Mouse (Mus musculus): ENCODE data around the gene Ube2m. TPM values are rescaled to one million over a fixed set of nuclear protein-coding genes. Genes with fewer than 3 reads are reported as not detected.
A peak's percentile ranks its signal among the peaks of the same experiment; 100 is the strongest.

Gene Ube2m
- polyA plus RNA-seq, 1 experiment from 2014 or later, result 19.5 TPM

- WGBS, result 4% methylated on average over 2 of the region's 2 CpGs
- Histone ChIP-seq H3K27me3 (replicated peaks; ENCODE audit: control insufficient read depth, insufficient read depth, low read length) (peaks cover 34% of the 10 kb centered on the region), H3K4me1 (ENCODE audit: control insufficient read depth, insufficient read depth, low read length) (peaks cover 13% of the 10 kb centered on the region), H3K36me3 (ENCODE audit: control insufficient read depth, insufficient read depth, low read length) (no peaks in the 10 kb centered on the region), H3K27ac (ENCODE audit: low read length) (no peak overlapping the region), H3K4me2 (ENCODE audit: low read depth, low read length) (no peak overlapping the region), H3K9ac (ENCODE audit: low read depth, low read length) (no peak overlapping the region), H3K4me3 (ENCODE audit: low read length) (no peak overlapping the region), H3K9me3 (ENCODE audit: control insufficient read depth, low read length) (peaks cover 8% of the 10 kb centered on the region; the same call in 1 of the 2 replicates)
- ATAC-seq, result peak; percentile 77
Measured at GRCm38 (mm10) chr7:13046084-13046483, 8.0 kb upstream of the Ube2m start.

- H3K9ac ChIP-seq (ENCODE audit: low read depth, low read length), result peak overlapping the region; percentile 66
- H3K4me1 ChIP-seq (ENCODE audit: control insufficient read depth, insufficient read depth, low read length), result peaks cover 13% of the 10 kb centered on the region
- peak overlapping the region; percentile 58 for H3K4me3 ChIP-seq (ENCODE audit: low read length)
- H3K27ac ChIP-seq (ENCODE audit: low read length), result no peak overlapping the region
- peaks cover 8% of the 10 kb centered on the region; the same call in 1 of the 2 replicates for H3K9me3 ChIP-seq (ENCODE audit: control insufficient read depth, low read length)
- peak; percentile 5 for ATAC-seq
- no peaks in the 10 kb centered on the region for H3K36me3 ChIP-seq (ENCODE audit: control insufficient read depth, insufficient read depth, low read length)
- peak overlapping the region; percentile 99 for H3K4me2 ChIP-seq (ENCODE audit: low read depth, low read length)
- whole genome bisulfite sequencing, result 5% methylated on average over 23 of the region's 23 CpGs
- peaks cover 34% of the 10 kb centered on the region for H3K27me3 ChIP-seq (replicated peaks; ENCODE audit: control insufficient read depth, insufficient read depth, low read length)
Measured at GRCm38 (mm10) chr7:13044254-13044625, 6.2 kb upstream of the Ube2m start.

GRCm38 (mm10) chr7:13043445-13044253, 5.6 kb upstream of the Ube2m start:
- Histone ChIP-seq H3K27me3 (replicated peaks; ENCODE audit: control insufficient read depth, insufficient read depth, low read length) (peaks cover 34% of the 10 kb centered on the region), H3K4me3 (ENCODE audit: low read length) (peak overlapping the region; percentile 58), H3K9ac (ENCODE audit: low read depth, low read length) (peak overlapping the region; percentile 66), H3K4me1 (ENCODE audit: control insufficient read depth, insufficient read depth, low read length) (peaks cover 18% of the 10 kb centered on the region), H3K36me3 (ENCODE audit: control insufficient read depth, insufficient read depth, low read length) (no peaks in the 10 kb centered on the region), H3K4me2 (ENCODE audit: low read depth, low read length) (peak overlapping the region; percentile 99), H3K27ac (ENCODE audit: low read length) (no peak overlapping the region), H3K9me3 (ENCODE audit: control insufficient read depth, low read length) (peaks cover 8% of the 10 kb centered on the region; the same call in 1 of the 2 replicates)
- 4% methylated on average over 88 of the region's 88 CpGs for WGBS
- peak; percentile 41 for ATAC-seq

GRCm38 (mm10) chr7:13043120-13043444, 5.0 kb upstream of the Ube2m start:
- H3K4me3 ChIP-seq (ENCODE audit: low read length), result peak overlapping the region; percentile 58
- H3K4me2 ChIP-seq (ENCODE audit: low read depth, low read length), result no peak overlapping the region
- no peaks in the 10 kb centered on the region for H3K36me3 ChIP-seq (ENCODE audit: control insufficient read depth, insufficient read depth, low read length)
- ATAC-seq, result no peak
- peaks cover 18% of the 10 kb centered on the region for H3K4me1 ChIP-seq (ENCODE audit: control insufficient read depth, insufficient read depth, low read length)
- H3K9me3 ChIP-seq (ENCODE audit: control insufficient read depth, low read length), result peaks cover 8% of the 10 kb centered on the region; the same call in 1 of the 2 replicates
- WGBS, result 38% methylated on average over 16 of the region's 16 CpGs
- H3K27me3 ChIP-seq (replicated peaks; ENCODE audit: control insufficient read depth, insufficient read depth, low read length), result peaks cover 34% of the 10 kb centered on the region
- peak overlapping the region; percentile 66; the same call in 1 of the 2 replicates for H3K9ac ChIP-seq (ENCODE audit: low read depth, low read length)
- no peak overlapping the region for H3K27ac ChIP-seq (ENCODE audit: low read length)

- no peaks in the 10 kb centered on the region for H3K36me3 ChIP-seq (ENCODE audit: control insufficient read depth, insufficient read depth, low read length)
- no peak overlapping the region for H3K9ac ChIP-seq (ENCODE audit: low read depth, low read length)
- no peak overlapping the region for H3K27ac ChIP-seq (ENCODE audit: low read length)
- peaks cover 18% of the 10 kb centered on the region for H3K4me1 ChIP-seq (ENCODE audit: control insufficient read depth, insufficient read depth, low read length)
- H3K4me2 ChIP-seq (ENCODE audit: low read depth, low read length), result no peak overlapping the region
- no peak overlapping the region for H3K4me3 ChIP-seq (ENCODE audit: low read length)
- peaks cover 8% of the 10 kb centered on the region; the same call in 1 of the 2 replicates for H3K9me3 ChIP-seq (ENCODE audit: control insufficient read depth, low read length)
- WGBS, result 71% methylated on average over 6 of the region's 6 CpGs
- peaks cover 34% of the 10 kb centered on the region for H3K27me3 ChIP-seq (replicated peaks; ENCODE audit: control insufficient read depth, insufficient read depth, low read length)
- ATAC-seq, result no peak
Measured at GRCm38 (mm10) chr7:13042511-13042910, 4.4 kb upstream of the Ube2m start.

- 79% methylated on average over 1 of the region's 1 CpGs for WGBS
- Histone ChIP-seq H3K27me3 (replicated peaks; ENCODE audit: control insufficient read depth, insufficient read depth, low read length) (peaks cover 34% of the 10 kb centered on the region), H3K4me3 (ENCODE audit: low read length) (no peak overlapping the region), H3K9me3 (ENCODE audit: control insufficient read depth, low read length) (peaks cover 8% of the 10 kb centered on the region; the same call in 1 of the 2 replicates), H3K36me3 (ENCODE audit: control insufficient read depth, insufficient read depth, low read length) (no peaks in the 10 kb centered on the region), H3K4me2 (ENCODE audit: low read depth, low read length) (no peak overlapping the region), H3K4me1 (ENCODE audit: control insufficient read depth, insufficient read depth, low read length) (peaks cover 25% of the 10 kb centered on the region), H3K9ac (ENCODE audit: low read depth, low read length) (no peak overlapping the region), H3K27ac (ENCODE audit: low read length) (no peak overlapping the region)
- ATAC-seq, result no peak
Measured at GRCm38 (mm10) chr7:13041256-13041655, 3.2 kb upstream of the Ube2m start.

- Histone ChIP-seq H3K9me3 (ENCODE audit: control insufficient read depth, low read length) (peaks cover 8% of the 10 kb centered on the region; the same call in 1 of the 2 replicates), H3K4me1 (ENCODE audit: control insufficient read depth, insufficient read depth, low read length) (peaks cover 31% of the 10 kb centered on the region), H3K4me2 (ENCODE audit: low read depth, low read length) (peak overlapping the region; percentile 84), H3K27ac (ENCODE audit: low read length) (no peak overlapping the region), H3K27me3 (replicated peaks; ENCODE audit: control insufficient read depth, insufficient read depth, low read length) (peaks cover 24% of the 10 kb centered on the region), H3K36me3 (ENCODE audit: control insufficient read depth, insufficient read depth, low read length) (peaks cover 5% of the 10 kb centered on the region), H3K9ac (ENCODE audit: low read depth, low read length) (peak overlapping the region; percentile 93), H3K4me3 (ENCODE audit: low read length) (peak overlapping the region; percentile 81)
- 89% methylated on average over 1 of the region's 1 CpGs for WGBS
- ATAC-seq, result no peak
Measured at GRCm38 (mm10) chr7:13039181-13039580, 1.1 kb upstream of the Ube2m start.

GRCm38 (mm10) chr7:13038621-13039169, 620 bp upstream of the Ube2m start:
- ATAC-seq, result peak; percentile 16
- H3K4me3 ChIP-seq (ENCODE audit: low read length), result peak overlapping the region; percentile 81
- H3K4me2 ChIP-seq (ENCODE audit: low read depth, low read length), result peak overlapping the region; percentile 84
- H3K36me3 ChIP-seq (ENCODE audit: control insufficient read depth, insufficient read depth, low read length), result peaks cover 5% of the 10 kb centered on the region
- peak overlapping the region; percentile 100 for H3K27ac ChIP-seq (ENCODE audit: low read length)
- H3K9me3 ChIP-seq (ENCODE audit: control insufficient read depth, low read length), result peaks cover 8% of the 10 kb centered on the region; the same call in 1 of the 2 replicates
- peaks cover 19% of the 10 kb centered on the region for H3K27me3 ChIP-seq (replicated peaks; ENCODE audit: control insufficient read depth, insufficient read depth, low read length)
- WGBS, result 16% methylated on average over 15 of the region's 15 CpGs
- peaks cover 30% of the 10 kb centered on the region for H3K4me1 ChIP-seq (ENCODE audit: control insufficient read depth, insufficient read depth, low read length)
- peak overlapping the region; percentile 93 for H3K9ac ChIP-seq (ENCODE audit: low read depth, low read length)

GRCm38 (mm10) chr7:13037366-13037765, 709 bp downstream of the Ube2m start:
- ATAC-seq, result peak; percentile 2; the same call in 1 of the 2 replicates
- Histone ChIP-seq H3K4me1 (ENCODE audit: control insufficient read depth, insufficient read depth, low read length) (peaks cover 33% of the 10 kb centered on the region), H3K27ac (ENCODE audit: low read length) (peak overlapping the region; percentile 100)

More at GRCm38 (mm10) chr7:13037366-13037765, 709 bp downstream of the Ube2m start:
- Histone ChIP-seq H3K27me3 (replicated peaks; ENCODE audit: control insufficient read depth, insufficient read depth, low read length) (peaks cover 6% of the 10 kb centered on the region; the same call in 1 of the 2 replicates), H3K9ac (ENCODE audit: low read depth, low read length) (peak overlapping the region; percentile 93), H3K9me3 (ENCODE audit: control insufficient read depth, low read length) (no peaks in the 10 kb centered on the region), H3K36me3 (ENCODE audit: control insufficient read depth, insufficient read depth, low read length) (peaks cover 8% of the 10 kb centered on the region), H3K4me2 (ENCODE audit: low read depth, low read length) (peak overlapping the region; percentile 90), H3K4me3 (ENCODE audit: low read length) (peak overlapping the region; percentile 81)
- WGBS, result under 1% methylated on average over 32 of the region's 33 CpGs
